Mouse (Mus musculus): ENCODE measurements around the gene Lrguk. TPM values are rescaled to one million over a fixed set of nuclear protein-coding genes. Genes with fewer than 3 reads are reported as not detected.

Lrguk gene
- 0.23 and 0.24 TPM in 2 replicates for total RNA-seq (2017)

DNA sequence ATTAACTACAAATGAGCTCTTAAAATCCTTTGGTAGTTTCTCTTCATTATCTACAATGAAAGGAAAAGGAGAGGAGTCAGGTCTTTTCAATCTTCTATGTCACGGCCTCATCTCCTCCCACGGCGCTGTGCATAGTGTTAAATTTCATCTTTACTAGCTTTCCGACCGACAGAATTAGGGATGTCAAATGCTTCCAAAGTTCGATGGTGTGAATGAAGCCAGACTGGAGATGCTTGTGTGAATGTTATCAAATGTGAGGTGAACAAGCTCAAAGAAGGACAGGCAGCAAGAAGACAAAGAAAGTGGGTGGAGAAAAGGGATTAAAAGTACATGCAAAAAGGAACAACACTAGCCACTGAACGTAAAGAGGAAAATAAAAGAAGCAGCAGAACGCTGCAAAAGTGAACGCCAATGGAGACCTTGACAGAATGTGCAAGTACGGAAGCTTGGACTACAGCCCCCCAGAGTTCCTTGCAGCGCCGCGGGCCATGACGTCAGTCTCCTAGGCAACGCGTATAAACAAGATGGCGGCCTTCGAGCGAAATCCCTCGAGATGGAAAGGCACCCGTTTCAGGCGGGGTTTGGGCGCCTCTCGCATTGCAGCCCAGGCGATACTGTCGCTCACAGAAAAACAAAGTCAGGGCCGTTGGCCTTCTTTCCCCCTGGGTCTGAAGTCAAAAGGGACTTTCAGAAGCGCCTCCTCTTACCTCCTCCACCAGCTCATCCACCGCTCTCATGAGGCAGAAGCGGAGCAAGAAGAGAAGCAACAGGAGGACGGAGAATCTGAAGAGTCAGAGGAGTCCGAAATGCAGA is at the start of gene Lrguk:
Gene Lrguk (plus strand): TSS at position 516 of the 813 bp plus-strand sequence.
- peak; percentile 99 for ATAC-seq (replicated peaks; ENCODE audit: low read depth, poor library complexity, severe bottlenecking)

DNA sequence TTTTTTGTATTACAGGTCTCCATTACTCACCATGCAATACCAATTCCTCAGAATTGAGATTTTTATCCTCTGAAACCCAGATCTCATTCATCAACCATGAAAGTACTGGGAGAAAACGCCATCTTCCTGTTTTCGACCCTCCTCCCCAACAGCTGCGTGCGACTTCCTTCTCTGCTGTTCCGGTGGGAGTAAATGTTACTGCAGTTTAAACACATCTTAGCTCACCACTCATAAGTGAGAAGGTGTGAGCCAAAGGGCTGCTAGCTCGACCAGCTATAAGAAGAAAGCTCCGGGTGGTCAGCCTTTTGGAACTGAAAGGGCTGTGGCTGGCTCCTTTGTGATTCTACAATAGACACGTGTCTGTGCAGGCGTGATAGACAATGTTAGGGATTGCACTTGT is 46.5 kb upstream of the Lrguk start:
- peak; percentile 60; the same call in 1 of the 2 replicates for ATAC-seq (replicated peaks; ENCODE audit: low read depth, poor library complexity, severe bottlenecking)

DNA sequence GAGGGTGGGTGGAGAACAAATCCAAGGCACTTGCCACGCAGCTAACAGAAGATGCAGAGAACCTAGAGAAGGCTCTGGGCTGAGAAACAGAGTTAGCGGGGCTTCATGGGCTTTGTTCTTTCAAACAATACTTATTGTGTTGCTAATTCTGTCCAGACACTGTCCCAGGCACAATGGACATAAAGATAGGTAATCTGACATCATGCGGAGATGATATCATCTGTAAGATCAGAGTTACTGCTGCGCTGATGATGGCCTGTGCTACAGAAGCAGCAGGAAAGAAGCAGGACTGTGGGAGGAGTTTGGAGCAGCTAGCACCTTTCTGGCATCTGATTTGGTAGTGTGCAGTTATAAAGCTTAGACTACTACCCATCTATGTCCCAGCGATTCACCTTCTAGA is 42.1 kb upstream of the Lrguk start:
- ATAC-seq (replicated peaks; ENCODE audit: low read depth, poor library complexity, severe bottlenecking) = no peak

DNA sequence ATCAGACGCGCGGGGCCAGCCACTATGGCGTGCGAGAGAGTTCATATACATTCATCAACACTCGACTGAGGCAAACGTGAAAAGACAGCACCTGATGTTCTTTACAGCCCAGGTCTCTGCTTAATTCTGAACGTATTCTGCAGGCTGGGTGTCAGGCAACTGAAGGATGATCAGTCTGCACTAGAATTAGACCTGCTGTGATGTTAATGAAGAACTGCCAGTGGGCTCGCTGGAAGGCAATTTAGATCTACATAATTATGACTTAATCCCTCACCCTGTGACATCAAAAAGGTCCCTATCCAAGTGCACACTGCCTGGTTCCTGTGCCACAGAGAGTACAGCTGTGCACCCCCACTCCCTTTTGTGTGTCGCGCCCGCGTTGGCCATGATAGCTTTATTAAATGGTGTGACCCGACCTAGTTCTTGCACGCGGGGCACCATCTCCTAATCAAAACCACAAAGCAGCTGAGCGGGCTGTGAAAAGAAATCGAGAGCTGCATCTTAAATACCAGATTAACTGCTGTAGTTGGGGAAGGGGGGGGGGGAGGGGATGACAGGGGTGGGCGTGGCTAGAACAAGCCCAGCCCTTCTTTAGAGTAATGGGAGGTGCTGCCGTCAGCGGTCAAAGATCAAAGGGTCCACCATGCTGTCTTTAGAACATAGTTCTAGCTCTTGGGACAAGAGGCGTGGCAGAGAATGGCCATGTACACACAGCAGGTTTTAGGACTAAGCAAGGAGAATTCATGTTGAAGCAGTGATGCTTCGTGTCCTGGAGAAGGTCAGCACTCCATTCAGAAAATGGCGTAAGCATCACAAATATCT is 36.8 kb upstream of the Lrguk start:
- no peak for ATAC-seq (replicated peaks; ENCODE audit: low read depth, poor library complexity, severe bottlenecking)

DNA sequence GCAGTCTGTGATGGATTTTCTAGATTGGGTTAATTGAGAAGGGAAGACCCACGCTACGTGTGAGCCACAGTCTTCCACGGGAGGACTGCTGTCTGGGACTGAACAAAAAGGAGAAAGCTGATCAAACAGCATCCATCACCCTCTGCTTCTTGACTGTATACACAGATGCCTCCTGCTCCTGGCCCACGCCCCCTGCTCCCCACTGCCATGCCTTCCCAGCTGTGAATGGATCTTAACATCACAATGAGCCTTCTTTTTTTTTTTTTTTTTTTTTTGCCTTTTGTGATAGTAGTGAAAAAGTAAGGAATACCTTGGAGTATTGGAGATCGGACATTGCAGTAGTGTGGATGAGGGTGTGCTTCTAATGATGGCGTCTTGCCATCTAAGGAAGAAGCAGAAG is 35.4 kb upstream of the Lrguk start:
- ATAC-seq (replicated peaks; ENCODE audit: low read depth, poor library complexity, severe bottlenecking) = no peak

DNA sequence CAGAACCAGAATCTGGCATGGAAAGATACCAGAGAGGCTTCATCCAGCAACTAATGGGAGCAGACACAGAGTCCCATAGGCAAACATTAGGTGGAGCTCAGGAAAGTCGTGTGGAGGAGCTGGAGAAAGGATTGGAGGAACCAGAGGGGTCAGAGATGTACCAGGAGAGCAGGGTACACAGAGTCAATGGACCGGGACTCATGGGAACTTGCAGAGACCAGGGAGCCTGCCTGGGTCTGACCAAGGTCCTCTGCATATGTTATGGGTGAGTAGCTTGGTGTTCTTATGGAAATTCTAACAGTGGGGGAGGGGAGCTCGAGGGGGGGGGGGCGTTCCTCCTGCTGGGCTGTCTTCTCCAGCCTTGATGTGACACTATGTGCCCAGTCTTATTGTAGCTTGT is 30.7 kb upstream of the Lrguk start:
- no peak for ATAC-seq (replicated peaks; ENCODE audit: low read depth, poor library complexity, severe bottlenecking)

DNA sequence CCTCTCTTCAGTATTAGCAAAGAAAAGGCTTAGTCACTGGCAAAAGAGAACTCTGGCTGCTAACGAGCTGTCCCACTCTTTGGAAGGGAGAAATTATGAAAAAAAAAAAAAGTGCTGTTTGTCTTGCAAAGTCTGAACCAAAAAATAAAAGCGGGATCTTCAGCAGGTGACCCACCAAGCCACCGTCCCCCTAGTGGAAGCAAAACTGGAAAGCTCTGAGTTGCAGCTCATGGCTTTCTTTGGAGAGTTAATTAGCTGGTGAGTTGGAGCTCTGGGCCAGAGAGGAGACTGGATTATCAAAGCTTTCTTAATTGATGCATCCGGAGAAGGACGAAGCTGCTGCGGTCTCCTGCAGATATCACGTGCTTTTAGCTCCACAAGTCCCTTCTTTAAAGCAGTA is 29.7 kb upstream of the Lrguk start:
- no peak for ATAC-seq (replicated peaks; ENCODE audit: low read depth, poor library complexity, severe bottlenecking)

DNA sequence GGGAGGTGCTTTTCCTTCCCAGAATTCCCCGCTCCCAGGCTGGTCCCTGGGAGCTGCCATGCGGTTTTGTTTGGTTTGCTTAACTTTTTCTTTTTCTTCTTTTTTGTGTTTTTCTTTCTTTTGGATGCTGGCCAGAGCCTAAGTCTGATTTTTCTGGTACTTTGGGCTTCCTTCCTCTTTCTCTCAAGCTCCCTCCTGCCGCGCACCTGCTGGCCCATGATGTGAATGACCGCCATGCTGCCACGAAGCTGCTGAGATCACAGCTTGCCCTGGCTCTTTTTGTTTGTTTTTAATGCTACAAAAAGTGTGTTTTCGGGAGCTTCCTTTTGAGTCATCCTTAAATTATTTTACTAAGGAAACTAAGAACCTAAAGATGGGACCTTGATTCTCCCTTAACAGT is 28.6 kb upstream of the Lrguk start:
- ATAC-seq (replicated peaks; ENCODE audit: low read depth, poor library complexity, severe bottlenecking) = peak; percentile 69; the same call in 1 of the 2 replicates

DNA sequence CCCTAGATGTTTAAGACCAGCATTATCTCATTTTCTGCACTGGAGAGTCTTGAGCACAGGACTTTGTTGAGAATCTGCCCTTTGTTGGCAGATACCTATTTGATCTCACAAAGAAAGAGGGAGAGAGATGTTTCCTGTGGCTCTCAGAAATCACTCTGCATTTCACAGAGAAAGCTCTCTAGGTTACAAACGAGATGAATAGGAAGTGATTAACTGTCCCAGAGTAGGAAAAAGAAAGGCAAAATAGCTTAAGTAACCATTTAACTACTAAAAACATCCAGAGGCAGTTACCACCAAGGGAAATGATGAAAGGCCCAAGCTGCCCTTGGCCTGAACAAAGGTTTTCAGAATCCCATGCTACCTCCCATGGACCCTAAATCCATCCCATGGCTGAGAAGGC is 26.2 kb upstream of the Lrguk start:
- no peak for ATAC-seq (replicated peaks; ENCODE audit: low read depth, poor library complexity, severe bottlenecking)

DNA sequence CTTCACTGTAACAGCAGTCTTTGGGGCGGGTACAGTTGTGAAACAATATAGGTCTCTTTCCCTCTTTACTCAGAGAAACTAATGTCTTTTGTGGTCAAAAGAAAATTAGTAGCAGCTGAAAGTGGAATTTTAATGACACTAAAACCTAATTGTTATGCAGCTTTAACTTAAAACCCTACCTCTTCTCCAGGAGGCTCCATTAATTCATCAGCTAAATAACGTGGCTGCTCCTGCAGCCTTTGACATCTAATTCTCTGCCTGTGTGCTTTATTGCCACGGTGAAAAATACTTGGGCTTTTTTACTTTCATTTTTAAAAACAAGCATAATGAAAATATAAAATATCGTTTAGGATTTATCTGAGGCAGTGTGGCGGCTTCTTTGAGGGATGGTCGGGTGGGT is 15.8 kb upstream of the Lrguk start:
- no peak for ATAC-seq (replicated peaks; ENCODE audit: low read depth, poor library complexity, severe bottlenecking)

DNA sequence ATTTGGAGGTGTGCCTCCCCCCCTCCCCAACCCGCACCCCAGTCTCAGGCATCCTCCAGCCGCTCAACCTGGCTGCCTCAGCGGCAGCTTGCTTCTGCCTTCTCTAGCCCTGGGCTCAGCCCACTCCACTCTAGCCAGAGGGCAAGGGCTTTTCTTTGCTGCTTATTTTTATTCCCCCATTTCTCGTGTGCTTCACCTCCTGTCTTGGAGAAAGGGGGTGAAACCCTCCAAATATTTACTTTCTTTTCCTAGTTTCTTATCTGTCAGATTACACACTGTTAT is 439 bp downstream of the Lrguk start:
- no peak for ATAC-seq (replicated peaks; ENCODE audit: low read depth, poor library complexity, severe bottlenecking)

DNA sequence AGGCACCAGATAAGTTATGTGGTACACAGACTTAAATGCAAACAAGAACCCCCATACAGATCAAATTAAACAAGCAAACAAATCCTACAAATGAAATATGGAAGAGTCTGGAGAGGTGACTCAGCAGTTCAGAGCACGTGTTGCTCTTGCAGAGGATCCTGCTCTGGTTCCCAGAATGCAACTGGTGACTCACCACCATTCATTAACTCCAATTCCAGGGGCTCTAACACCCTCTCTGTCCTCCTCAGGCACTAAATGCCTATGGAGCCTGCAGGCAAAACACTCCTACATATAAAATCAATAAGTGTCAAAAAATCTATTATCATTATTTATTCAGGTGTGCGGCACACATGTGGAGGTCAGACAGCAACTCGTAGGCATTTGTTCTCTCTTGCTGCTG is 4.8 kb downstream of the Lrguk start:
- ATAC-seq (replicated peaks; ENCODE audit: low read depth, poor library complexity, severe bottlenecking) = no peak

DNA sequence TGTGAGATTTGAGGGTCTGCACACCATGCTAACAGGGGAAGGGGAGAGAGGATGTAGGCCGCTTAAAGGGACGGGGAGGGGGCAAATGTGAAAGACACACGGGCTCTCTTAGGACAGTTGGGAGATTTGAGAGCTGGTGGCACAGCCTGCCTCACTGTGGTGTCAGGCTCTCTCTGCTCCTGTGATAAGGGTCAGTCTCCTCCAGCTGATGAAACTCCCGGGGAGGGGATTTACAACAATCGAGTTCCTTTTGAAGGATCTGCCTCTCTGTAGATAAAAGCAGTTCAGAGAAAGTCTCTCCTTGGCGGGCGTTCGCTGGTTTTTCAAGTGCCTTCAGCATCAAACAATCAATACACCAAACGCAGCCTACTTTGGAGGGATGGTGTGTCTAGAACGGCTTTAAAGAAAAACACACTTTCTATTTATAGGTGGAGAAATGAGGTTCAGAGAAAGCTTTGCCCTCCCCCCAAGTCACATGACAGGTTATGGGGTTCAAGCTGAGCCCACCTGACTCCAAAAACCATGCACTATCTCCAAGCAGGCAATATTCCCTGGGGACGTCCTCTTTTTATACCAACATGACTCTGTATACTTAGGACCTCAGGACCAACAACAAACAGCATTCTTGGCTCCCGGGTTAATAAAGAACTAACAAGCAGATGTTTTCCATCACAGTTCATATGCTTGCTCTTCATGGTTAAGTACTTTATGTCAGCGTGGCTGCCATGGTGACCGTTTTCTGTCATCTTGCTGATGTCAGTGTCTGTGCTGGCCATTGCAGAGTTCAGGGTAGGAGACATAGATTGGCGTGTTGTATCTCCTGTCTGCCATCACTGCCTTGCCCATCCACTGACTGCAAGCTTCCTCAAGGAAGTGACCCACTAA is 5.6 kb downstream of the Lrguk start:
- ATAC-seq (replicated peaks; ENCODE audit: low read depth, poor library complexity, severe bottlenecking) = no peak

DNA sequence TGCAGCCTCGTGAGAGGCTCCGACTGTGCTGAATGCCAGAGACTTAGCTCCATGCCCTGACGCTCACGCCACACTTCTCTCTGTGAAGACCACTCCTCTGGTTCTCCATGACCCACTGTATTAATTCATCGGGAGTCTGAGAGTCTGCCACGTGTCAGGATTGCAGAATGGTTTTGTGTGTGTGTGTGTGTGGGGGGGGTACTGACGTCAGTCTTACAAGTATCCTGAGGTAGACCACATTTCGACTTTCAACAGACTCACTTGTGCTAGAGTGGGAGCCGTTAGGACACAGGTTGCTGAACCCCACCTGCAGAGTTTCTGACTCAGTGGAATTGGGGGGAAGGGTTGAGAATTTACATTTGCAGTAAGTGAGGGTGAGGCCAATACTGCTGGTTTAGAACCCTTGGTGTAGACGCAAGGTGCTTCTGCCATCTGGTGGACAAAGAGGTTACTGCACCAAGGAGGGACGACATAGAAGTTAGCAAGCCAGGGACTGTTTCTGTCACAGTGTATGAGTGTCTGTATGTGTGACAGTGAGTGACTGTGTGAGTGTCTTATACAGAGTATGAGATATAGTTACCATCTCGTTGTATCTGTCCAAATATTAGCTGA is 11.5 kb downstream of the Lrguk start:
- ATAC-seq (replicated peaks; ENCODE audit: low read depth, poor library complexity, severe bottlenecking) = peak; percentile 95

DNA sequence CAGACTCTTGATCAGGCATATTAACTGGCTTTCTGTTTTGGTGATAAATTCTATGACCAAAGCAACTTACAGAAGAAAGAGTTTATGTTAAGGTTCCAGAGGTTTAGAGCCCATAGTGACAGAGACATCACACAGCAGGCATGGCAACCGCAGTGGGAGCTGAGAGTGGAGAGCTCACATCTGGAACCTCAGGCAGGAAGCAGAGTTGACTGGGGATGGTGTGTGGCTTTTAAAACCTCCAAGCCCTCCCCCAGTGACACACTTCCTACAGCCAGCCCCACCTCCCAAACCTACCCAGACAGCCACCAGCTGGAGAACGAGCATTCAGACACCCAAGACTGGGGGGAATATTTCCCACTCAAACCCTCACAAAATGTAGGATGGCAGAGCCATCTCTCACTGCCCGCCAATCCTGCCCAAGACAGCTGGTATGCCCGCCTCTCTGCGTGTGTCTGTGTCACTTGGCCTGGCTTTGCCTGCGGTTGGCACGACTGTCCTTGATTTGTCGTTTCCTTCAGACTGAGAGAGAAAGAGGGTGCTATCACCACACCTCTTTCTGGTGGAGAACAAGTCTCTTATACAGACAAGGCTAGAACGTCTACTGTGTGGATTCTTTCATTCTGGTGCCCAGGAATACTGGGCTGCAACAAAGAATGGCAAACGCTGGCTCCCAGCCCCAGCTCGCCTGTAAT is 12.5 kb downstream of the Lrguk start:
- no peak for ATAC-seq (replicated peaks; ENCODE audit: low read depth, poor library complexity, severe bottlenecking)

DNA sequence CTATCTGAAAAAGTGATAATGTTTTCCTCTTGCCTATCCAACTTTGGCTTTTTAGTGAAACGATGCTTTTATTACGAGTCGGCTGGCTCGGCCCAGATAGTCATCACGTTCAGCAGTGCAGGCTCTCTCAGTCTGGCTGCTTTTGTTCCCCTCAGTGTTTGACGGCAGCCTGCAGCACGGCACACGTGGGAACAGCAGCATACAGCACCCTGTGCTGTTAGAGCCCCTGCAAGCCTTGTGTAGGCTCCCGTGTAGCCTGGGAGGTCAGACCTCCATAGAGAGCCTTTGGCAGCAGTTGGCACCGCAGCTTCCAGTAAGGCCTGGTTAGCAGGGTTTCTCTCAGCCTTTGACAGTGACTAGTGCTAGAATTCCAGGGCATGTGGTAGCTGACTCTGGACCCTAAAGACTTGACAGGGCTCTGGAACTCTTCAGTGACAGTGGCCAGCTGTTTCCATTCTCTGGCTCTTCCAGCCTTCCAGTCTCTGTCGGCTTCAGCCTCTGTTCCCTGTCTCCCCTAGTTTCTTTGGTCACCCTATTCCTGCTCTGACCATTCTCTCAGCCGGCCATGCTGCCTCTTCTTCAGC is 15.1 kb downstream of the Lrguk start:
- ATAC-seq (replicated peaks; ENCODE audit: low read depth, poor library complexity, severe bottlenecking) = no peak

DNA sequence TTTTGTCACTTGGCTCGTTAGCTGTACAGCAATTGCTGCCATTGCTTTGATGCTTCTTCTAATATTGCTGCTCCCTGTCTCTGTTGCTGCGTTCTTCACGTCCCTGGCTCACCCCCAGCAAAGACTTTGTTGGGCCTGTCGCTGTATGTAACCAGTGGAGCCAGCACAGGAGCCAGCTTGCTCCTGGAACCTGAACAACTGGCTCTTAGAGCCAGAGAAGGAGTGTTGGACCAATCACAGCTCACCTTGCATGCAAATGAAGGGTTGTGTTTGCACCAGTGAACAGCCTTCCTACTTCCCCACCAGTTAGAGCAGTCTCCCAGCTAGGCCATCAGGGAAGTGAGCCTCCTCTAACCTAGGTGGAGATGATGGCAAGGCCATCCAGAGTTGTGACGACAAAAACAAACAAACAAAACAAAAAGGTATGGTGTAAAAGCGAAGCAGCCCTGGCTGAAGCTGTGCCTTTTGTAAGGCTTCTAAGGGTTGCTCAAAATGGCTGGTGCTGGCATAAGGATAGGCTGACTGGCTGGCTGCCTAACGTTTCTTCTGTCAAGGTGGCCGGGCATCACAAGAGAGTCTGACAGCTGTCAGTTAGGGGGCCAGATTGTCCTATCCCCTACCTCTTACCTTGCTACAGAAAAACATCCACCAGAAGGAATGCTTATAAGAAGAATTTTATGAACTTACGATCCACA is 15.7 kb downstream of the Lrguk start:
- ATAC-seq (replicated peaks; ENCODE audit: low read depth, poor library complexity, severe bottlenecking) = no peak

DNA sequence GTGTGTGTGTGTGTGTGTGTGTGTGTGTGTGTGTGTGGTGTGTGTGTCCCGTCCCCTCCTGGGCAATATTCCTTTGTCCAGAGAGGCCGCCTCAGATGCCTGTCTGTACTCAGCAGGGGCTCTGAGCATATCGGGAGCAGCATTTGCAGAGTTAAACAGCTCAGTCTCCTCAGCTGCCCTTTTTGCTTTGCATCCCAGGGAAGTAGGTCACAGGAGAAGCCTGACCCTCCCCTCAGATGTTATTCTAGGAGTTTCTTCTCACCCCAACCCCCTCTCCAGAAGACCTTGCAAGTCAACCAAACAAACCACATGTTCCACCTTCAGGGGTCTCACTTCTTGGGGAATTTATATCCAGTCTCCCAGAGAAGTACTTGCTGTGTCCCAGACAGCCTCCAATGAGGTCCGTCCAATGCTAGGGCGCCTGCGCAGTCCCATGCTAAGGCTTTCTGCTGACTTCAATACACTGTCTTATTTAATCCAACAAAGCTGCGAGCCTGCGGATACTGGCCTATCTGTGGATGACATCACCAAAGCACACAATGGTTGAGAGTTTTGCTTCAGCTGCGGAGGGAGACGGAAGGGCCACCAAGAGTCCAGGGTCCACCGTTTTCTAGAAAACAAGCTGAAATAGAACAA is 17.4 kb downstream of the Lrguk start:
- no peak for ATAC-seq (replicated peaks; ENCODE audit: low read depth, poor library complexity, severe bottlenecking)
